Mouse (Mus musculus): ENCODE data around the gene Rps11.
"Not testable (repeated sequence)": the region's sequence is repeated elsewhere in the genome, so short reads cannot be mapped to it uniquely, and the experiment has no call there.

Gene Rps11

DNA sequence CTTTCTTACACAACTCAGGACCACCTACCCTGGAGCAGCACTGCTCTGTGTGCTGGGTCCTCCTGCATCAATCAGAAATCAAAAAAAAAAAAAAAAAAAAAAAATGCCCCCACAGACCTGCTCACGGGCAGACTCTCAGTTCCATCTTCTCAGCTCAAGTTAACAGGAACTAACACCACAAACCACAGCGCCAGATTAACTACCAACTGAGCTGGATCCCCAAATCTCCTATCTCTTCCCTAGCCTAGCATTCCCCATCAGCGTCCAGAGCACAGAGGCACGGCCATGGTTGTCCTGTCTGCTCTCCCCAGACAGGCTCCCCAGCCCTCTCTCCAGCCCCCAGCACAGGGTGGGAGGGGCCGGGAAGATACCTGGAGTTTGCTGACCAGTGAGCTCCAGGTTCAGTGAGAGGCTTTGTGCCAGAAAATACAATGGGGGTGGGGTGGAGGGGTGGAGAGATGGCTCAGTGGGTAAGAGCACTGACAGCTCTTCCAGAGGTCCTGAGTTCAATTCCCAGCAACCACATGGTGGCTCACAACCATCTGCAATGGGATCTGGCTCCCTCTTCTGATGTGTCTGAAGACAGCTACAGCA is 17.1 kb downstream of the Rps11 start:
- no peak for DNase-seq

DNA sequence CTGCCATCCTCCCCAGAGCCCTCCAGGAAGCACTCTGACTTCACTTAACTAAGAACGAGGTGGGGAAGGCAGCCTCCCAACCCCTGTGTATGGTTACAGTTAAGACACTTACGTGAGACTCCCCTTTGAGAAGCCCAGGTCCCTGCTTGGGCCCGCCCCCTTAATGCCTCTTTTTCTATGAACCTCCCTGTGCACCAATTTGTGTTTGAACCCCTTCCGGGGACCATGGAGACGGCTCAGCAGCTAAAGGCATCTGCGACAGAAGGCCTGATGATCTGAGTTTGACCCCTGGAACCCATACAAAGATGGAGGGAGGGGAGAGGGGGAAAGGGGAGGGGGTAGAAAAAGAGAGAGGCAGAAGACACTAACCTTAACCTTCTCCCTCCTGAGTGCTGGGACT is 17.8 kb downstream of the Rps11 start:
- DNase-seq, result no peak

DNA sequence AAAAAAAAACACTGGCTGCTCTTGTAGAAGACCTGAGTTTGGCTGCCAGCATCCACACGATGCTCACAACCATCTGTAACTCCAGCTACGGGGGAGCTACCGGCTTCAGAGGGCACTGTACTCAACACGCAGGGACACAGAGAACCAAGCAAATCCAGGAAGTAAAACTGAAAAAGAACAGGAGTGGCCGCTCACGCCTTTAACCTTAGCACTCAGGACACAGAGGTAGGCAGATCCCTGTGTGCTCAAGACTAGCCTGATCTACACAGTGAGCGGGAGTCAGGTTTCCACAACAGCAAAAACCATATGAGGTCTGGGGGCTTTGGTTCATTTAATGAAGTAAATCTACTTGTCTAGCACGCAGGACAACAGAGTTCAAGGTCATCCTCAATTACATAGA is 18.7 kb downstream of the Rps11 start:
- no peak for DNase-seq

DNA sequence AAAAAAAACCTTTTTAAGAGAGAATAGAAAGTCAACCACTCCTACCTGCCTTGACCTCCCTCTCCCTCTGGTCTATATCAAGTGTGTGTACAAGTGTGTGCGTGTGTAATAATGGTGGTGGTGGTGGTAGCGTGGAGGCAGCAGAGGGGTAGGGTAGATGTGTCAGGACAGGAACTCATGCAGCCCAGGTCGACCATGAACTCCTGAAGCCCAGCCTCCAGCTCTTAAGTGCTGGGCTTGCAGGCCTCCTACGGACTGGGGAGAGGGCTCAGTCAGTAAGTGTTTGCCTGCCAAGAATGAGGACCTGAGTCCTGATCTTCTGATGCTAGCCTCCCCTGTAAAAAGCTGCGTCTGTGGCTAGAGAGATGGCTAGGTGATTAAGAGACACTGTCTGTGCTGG is 19.3 kb downstream of the Rps11 start:
- DNase-seq, result no peak

DNA sequence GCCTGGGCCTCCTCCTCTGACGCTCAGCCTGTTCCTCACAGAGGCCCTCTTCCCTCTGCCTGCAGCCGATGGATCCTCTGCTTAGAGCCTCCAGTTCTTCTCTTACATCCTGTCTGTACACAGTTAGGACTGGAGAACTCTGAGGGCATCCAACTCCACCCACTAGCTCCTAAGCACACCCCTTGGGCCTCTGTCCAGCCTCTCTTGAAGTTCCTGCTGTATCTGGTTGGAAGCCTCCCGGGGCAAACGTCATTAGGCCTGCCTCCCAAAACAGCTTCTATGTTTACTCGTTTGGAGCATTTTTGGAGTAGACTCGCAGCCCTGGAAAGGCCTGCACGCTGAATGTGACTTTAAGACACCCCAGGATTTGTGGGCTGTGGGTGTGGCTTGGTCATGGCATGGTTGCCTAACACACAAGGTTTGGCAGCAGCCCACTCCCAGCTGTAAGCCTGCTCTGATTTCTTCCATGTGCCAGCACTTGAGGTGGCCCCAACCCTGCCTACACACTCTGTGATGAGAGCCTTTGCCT is 20.5 kb downstream of the Rps11 start, which contains the start of gene Fcgrt:
Gene Fcgrt (minus strand): TSS at position 200 of the 529 bp plus-strand sequence.
- peak; percentile 76 for DNase-seq

DNA sequence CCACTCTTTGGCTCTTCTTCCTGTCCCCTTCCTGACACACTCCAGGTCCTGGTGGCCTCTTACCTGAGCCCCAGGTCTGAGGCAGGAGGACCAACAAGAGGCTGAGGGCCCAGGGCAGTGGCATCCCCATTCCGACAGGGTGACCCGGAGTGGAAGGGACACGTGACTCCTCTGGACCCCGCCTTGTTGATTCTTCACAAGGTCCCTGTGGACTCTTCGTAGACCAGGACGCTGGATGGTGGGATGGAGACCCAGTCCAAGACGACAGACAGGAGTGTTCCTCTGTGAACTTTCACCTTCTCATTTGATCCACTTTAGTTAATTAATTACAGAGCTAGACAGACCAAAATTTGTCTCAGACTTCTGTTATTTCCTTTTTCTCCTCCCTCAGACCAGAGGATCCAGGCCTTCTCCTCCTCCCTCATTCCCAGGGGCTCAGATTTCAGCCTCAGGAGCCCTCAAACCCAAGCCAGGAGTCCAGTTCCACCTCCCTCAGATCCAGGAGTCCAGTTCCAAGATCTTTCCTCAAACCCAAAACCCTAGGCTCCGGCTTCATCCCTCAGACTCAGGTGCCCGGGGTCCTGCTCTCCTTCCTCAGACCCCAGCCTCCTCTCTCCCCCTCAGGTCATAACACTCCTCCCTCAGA is 21.2 kb downstream of the Rps11 start:
- no peak for DNase-seq

DNA sequence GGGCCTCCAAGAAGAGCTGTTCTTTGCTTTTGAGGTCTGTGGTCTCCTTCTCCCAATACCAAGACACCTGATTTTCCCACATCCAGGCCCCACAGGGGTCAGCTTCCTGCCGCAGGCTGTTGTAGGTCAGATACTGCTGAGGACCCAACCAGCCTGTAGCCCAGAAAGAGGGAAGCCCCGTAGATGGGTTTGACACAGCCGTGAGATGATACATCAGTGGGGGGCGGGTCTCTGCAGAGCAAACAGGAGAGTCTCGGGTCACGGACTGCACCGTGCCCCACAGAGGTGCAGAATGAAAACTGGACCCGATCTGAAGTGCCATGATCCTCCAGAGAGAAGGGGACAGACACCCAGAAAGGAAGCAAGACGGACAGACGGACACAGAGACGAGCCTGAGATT is 21.8 kb downstream of the Rps11 start:
- DNase-seq, result no peak

DNA sequence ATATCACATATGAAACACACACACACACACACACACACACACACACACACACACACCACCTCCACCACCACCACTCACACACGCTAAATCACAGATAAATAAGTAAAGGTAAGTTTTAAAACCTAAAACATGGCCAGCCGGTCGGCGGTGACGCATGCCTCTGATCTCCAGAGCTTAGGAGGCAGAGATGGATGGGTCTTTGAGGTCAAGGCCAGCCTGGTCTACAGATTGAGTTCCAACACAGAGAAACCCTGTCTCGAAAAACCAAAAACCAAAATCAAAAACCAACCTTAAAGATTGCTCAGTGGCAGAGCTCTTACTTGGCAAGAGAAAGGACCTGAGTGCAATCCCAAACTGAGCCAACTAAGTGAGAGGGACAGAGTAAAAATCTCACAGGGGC is 24.2 kb downstream of the Rps11 start:
- DNase-seq, result no peak

DNA sequence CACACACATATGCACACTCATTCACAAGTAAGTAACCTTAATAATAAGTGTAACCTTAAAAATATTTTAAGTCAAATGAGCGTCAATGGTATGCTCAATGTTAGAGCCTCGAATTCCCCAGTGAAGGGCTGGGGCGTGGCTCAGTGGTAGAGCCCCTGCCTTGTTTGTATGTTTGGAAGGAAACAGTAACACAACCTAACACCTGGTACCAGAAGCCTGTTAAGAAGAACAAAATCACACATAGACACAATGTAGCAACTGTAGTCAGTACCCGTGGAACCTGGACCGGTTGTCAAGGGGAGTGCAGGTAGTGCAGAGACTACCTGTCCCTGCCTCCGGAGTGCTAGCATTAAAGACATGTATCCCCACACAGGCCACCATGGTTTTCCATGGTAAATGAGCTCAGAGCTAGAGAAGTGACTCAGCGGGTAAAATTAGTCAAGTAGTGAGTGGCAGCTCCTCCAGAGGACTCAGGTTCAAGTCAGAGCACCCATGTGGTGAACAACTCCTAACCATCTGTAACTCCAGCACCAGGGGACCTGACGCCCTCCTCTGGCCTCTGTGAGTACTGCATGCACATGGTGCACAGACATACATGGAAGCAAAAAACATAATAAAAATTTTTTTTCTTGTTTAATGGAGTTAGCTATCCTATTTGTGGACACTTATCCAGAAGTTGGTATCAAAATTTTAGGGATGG is 25.5 kb downstream of the Rps11 start:
- DNase-seq, result no peak

DNA sequence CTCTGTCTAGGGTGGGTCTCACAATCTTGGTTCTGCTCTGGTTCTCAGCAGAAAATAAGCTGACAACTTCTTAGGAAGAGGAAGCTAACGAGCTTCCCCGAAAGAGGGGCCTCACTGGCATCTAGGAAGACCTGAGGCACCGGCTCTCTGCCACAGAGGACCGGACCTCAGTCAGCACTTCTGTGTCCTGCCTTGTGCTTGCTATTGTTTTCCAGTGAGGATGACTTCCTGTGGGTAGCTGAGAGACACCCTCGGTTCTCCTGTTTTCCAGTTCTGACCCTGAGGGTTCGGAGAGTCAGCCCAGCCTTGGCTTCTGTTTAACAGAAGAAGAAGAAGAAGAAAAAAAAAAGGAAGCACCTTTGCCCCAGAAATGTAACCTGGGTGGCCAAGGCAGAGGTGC is 26.8 kb downstream of the Rps11 start:
- no peak for DNase-seq

DNA sequence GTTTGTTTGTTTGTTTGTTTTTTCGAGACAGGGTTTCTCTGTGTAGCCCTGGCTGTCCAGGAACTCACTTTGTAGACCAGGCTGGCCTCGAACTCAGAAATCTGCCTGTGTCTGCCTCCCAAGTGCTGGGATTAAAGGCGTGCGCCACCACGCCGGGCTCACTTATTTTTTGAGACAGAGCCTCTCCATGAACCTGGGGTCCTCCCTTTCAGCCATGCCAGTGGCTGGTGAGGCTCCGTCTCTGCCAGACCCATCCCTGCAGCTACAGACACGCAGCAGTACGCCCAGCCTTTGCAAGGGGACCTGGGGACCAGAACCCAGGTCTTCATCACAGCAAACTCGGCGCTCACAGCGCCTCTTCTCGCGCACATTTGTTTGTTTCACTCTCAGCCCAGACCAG is 28.3 kb downstream of the Rps11 start:
- DNase-seq, result not testable (repeated sequence)

DNA sequence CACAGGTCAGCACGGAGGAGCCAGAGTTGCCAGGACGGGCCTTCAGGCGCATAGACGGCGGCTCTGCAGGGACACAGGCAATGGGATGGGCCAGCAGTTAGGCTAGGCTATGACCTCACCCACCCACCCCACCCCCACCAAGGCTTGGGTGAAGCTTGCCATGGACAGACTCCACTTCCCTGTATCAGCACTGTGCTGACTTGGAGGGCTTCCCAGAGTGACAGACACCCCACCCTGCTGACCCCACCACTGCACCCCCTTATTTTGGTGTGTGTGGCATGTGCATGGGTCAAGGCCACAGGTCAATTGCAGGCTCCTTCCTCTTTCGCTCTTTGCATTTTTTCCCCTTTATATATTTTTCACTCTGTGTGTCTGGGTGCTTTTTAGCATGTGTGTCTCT is 28.9 kb downstream of the Rps11 start:
- DNase-seq, result no peak

DNA sequence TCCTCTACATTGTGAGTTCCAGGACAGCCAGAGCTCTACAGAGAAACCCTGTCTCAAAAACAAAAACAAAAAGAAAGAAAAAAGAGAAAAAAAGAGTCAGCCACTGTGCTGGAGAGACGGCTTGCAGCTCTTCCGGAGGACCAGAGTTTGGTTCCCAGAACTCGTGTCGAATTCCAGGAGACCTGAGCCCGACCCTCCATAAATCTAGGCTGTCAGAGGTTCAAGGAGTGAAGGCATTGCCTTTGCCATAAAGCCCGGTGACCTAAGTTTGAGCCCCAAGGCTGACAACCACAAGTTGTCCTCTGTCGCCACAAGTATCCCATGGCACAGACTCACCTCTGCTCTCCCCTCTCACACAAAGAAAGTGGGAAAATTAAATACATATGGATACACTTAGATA is 30.1 kb downstream of the Rps11 start:
- no peak for DNase-seq

DNA sequence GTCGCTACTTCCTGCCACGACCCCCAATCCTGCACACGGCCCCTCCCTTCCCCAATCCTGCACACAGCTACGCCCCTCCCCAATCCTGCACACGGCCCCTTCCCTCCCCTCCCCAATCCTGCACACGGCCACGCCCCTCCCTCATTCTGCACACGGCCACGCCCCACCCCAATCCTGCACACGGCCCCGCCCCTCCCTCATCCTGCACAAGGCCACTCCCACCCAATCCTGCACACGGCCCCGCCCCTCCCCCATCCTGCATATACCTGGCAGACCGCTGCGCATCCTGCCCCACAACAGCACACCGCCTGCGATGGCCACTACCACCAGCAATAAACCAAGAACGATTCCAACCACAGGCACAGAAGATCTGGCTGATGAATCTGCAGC is 30.7 kb downstream of the Rps11 start:
- no peak for DNase-seq

DNA sequence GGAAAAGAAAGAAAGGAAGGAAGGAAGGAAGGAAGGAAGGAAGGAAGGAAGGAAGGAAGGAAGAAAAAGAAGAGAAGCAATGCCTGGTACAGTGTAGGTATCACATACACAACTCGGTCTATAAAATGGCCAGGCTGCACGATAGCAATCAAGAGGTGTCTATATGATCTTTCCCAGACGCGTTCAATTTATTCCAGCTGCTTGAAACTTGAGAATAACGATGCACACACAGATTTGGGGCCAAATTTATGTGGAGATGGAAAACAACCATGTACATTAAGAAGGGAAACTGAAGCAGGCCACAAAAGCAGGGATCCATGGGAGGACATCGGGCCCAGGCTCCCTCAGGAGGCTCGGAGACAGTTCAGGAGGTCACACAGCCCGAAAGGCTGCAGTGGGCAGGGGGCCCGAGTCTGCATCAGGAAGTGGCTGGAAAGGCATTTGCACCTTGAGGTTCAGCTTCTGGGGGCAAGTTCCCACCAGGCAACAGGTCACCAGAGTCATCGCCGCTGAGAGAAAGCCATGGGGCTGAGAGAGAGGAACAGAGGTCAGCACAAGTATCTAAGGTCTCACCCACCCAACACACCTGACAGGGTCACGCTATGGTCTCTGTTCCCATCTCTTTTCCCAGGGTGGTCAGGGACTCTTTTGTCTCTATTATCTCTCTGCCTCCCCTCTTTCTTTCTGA is 31.3 kb downstream of the Rps11 start:
- no peak for DNase-seq

DNA sequence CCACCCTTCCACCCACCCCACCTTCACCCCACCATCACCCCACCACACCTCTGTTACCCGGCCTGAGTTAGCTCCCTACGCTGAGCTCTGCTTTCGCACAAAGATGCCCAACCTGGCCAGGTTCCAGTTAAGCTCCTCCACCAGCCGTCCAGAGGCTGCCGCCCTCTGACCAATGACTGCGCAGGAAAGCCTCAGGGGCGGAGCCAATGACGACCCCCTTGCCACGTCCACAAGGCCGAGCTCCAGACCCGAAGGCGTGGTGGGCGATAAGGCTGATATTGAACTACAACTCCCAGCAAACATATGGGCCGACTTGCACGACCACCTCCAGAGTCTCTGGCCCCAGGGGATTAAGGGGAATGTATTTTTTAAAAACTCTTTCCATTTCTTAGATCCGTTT is 32.2 kb downstream of the Rps11 start, which contains the start of gene Rcn3:
Gene Rcn3 (minus strand): TSS at position 174 of the 400 bp plus-strand sequence.
- no peak for DNase-seq

DNA sequence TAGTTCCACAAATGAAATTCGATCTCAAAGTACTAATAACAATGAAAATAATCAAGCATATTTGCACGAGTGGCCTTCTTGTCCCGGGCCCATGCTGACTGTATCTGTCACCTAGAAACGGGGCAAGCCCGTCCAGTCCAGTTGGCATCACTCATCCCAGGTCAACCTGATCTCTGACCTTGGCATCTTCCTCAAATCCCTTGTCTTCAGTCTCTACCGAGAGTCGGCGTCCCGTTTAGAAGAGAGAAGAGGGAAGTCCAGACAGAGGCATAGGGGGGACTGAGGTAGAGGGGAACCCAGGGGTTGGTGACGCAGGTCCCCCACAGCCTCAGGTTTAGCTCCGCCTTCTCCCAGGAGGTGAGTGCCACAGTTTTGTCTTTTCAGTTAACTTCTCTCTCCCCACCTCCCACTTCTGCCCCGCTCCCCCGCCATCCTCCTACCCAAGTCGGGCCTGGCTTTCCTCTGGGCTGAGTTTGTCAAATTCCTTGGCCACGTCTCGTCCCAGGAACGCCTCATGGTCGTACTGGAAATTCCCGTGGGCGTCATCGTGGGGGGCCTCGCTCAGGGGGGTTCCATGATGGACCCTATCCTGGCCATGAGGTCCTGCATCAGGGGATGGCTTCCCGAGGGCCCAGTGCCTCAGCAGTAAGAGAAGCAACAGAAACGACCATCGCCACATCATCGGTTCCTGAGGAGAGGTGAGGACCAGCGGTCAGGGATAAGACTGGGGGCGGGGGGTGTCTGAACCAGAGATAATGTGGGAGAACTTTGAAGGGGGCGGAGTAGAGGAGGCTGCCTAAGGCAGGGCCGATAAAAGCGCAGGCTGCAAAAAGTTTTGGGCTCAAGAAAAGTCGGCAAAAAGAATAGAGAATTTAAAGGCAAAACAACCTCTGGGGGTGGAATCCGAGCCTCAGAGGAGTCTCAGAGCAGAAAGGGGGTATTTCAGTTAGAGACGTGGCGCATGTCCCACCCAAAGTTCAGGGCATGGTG is 32.9 kb downstream of the Rps11 start:
- DNase-seq, result no peak

DNA sequence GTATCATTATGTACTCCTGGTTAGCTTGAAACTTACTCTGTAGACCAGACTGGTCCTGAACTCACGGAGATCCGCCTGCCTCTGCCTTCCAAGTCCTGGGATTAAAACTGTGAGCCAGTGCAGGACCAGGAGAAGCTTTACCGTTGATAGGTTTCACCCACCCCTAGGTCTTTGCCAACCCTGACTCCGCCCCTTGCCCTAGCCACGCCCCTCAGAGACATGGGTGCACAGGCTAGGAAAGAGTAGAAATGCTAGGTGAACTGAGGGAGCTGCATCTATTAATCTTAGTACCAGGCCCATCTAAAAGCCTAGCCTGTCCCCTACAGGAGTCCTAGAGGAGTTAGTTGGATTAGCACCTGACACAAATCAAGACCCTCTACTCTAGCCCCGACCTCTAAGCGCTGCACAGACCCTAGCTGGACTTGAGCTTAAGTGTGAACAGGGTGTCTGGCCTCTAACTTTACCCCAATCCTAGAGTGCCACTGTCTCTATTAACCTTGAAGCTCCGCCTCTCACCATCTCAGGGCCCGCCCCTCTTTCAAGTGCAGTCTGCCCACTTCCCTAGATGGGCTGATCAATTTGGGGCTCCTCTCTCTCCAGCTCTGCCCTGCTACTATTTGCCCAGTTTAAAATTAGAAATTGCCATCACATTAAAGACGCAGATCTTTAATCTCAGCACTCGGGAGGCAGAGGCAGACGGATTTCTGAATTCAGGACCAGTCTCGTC is 33.8 kb downstream of the Rps11 start:
- DNase-seq, result no peak

DNA sequence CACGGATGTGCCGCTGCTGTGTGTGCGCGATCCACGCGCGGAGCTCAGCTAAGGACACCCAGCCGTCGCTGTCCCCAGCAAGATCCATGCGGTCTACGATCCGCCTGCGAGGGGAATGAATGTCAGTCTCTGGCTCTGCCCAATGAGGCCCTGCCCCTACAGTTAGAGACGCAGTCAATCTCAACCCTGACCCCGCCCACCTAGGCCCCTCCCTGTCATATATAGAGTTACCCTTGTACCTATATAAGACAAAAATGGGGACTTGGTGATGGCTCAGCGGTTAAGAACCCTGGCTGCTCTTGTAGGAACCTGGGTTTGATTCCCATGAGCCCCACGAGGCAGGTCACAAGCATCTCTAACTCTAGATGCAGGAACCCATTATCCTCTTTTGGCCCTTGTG is 35.6 kb downstream of the Rps11 start:
- no peak for DNase-seq

DNA sequence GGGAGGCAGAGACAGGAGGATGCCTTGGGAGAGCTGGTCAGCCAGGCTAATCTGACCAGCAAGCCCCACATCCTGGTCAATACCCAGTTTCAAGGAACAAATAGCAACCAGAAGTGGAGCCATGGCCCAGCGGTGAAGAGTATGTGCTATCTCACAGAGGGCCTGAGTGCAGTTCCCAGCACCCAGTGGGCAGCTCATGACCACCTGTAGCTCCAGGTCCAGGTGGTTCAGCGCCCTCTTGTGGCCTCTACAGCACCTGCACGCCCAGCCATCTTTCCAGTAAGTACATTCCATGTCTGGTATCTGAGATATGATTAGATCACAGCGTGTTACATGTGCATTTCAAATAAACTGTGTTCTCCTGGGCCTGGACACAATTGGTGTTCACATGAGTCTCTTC is 38.2 kb downstream of the Rps11 start:
- no peak for DNase-seq

DNA sequence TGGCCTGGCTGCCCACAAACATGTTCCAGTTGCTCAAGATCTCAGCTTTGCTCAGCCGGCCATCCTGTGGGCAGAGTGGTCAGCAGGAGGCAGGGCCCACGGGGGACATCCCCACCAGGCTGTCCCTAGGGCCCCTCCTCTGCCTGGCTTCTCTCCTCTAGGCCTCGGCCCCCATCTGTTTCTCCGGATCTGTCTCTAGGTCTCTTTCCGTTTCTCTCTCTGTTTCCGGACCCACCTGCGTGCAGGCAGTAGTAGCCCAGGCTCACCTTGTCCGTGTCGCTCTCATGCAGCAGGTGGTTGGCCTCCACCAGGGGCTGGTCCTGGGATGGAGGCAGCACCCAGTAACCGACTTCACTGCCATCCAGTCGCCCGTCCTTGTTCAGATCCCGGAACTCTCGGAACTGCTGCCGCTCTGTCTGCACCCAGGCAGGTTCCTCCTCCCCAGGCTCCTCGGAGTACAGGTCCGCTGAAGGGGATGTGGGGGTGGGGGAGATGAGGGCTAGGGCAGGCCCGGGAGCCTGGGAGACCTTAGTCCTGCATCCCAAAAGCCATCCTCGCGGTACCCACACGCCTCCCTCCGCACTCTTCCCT is 40.8 kb downstream of the Rps11 start:
- no peak for DNase-seq
